Mouse (Mus musculus) bone marrow, adult 2 months (tissue): ENCODE data around the gene Gpr18. TPM values are rescaled to one million over a fixed set of nuclear protein-coding genes. Genes with fewer than 3 reads are reported as not detected.

ENCODE experiments used
- H3K27ac ChIP-seq: fragments of 200-500 bp; 2 replicates; pipeline ENCODE4 v1.5.1; 2012; ENCODE audit warnings: low read depth, mild to moderate bottlenecking, control low read depth, inconsistent platforms, low read length; ENCODE audit not compliant: control insufficient read depth, poor library complexity, insufficient read depth
- H3K4me1 ChIP-seq: fragments of 200-500 bp; 2 replicates; pipeline ENCODE4 v1.6.1; 2011; ENCODE audit warnings: low read length; ENCODE audit not compliant: control insufficient read depth, insufficient read depth
- H3K4me3 ChIP-seq: fragments of 200-500 bp; replicated peaks from 2 replicates; pipeline ENCODE3; 2011; ENCODE audit warnings: mild to moderate bottlenecking, low read depth, low read length, control low read depth; ENCODE audit not compliant: control insufficient read depth
- CTCF ChIP-seq: fragments of 200-500 bp; IDR thresholded peaks from 2 replicates; pipeline ENCODE4 v1.5.1; 2011; ENCODE audit warnings: low read length, control low read depth; ENCODE audit not compliant: control insufficient read depth, insufficient read depth
- POLR2A ChIP-seq: fragments of 200-500 bp; IDR thresholded peaks from 2 replicates; pipeline ENCODE4 v1.6.1; 2011; ENCODE audit warnings: low read depth, mild to moderate bottlenecking, control low read depth, low read length, borderline replicate concordance; ENCODE audit not compliant: control insufficient read depth
- WGBS: fragments of 180-500 bp; shearing (Covaris S2); methylation state at CpG from one replicate; pipeline ENCODE4 v1.1.7; 2018; 5-methylcytosine and 5-hydroxymethylcytosine counted together
- polyA plus RNA-seq: library from polyadenylated mRNA; stranded (reverse); fragments of >200 nt; gene quantifications from 2 replicates; pipeline ENCODE4 v1.2.4, GENCODE M21; 2011; ENCODE audit warnings: low replicate concordance; ENCODE audit not compliant: missing spikeins, insufficient read depth, insufficient read length

Gene Gpr18
- polyA plus RNA-seq, 1 experiment, result 3.4 TPM

DNA sequence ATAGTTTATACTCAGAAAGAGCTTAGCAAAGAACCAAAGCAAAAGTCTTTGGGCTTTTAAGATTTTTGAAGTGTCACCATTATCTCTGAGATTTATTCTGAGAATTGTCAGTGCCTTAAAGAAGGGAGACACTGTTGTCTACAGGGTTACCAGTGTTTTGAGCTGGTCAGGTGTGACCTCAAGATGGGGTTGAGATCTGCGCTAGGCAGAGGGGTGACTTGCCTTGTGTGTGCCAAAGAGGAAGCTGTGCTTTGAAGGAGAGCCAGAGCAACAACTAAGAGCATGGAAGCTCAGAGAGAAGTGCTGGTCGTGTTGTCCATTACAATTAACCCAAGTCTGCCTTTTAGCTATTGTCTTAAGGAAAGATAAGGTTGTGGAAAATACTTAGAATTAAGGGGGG lies 45.0 kb upstream of the Gpr18 start:
- no peak for TF ChIP-seq CTCF
- no peak for TF ChIP-seq POLR2A
- 19% methylated on average over 2 of the region's 2 CpGs for WGBS
- Histone ChIP-seq H3K4me1 (peaks cover 9% of the 10 kb centered on the region), H3K4me3 (no peak overlapping the region), H3K27ac (no peak overlapping the region)

DNA sequence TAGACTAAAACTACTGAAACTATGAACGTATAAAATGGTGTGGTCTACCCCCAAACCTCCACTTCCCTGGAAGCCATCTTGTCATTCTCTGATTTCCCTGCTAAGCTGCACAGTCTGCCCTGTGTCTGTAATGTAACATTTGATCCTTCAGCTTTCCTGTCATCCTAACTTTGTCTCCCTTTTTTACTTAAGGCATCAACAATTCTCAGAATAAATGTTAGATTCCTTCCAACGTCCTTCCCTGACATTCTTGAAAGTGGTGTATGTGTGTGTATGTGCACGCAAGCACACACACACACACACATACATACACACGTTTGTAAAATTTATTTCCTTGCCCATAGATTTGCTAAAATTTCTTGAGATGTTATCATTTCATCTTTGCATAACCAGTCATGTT lies 44.5 kb upstream of the Gpr18 start:
- Histone ChIP-seq H3K4me3 (no peak overlapping the region), H3K27ac (no peak overlapping the region), H3K4me1 (peaks cover 9% of the 10 kb centered on the region)
- no peak for TF ChIP-seq CTCF
- no peak for TF ChIP-seq POLR2A
- WGBS, result 73% methylated on average over 4 of the region's 4 CpGs

DNA sequence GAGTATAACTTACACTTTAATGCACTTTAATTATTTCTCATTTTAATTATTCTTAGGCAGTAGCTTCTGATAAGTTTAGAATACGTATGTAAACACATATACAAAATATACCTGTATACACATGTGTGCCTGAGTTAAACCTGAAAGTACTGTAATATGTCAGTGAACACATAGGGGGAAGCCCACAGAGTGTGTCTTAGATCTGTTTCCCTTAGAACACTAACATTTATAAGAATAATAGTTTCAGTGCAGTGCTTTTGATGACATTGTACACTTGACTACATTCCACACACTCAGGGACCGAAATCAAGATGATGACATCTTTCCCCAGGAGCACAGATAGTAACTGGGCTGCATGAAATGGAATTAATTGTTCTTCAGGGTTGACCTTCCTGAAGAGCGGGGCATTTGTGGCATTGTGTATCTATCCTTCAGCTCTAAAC lies 44.0 kb upstream of the Gpr18 start:
- TF ChIP-seq POLR2A (no peak), CTCF (no peak)
- Histone ChIP-seq H3K4me3 (no peak overlapping the region), H3K4me1 (peaks cover 10% of the 10 kb centered on the region), H3K27ac (no peak overlapping the region)
- WGBS, result 90% methylated on average over 3 of the region's 3 CpGs

DNA sequence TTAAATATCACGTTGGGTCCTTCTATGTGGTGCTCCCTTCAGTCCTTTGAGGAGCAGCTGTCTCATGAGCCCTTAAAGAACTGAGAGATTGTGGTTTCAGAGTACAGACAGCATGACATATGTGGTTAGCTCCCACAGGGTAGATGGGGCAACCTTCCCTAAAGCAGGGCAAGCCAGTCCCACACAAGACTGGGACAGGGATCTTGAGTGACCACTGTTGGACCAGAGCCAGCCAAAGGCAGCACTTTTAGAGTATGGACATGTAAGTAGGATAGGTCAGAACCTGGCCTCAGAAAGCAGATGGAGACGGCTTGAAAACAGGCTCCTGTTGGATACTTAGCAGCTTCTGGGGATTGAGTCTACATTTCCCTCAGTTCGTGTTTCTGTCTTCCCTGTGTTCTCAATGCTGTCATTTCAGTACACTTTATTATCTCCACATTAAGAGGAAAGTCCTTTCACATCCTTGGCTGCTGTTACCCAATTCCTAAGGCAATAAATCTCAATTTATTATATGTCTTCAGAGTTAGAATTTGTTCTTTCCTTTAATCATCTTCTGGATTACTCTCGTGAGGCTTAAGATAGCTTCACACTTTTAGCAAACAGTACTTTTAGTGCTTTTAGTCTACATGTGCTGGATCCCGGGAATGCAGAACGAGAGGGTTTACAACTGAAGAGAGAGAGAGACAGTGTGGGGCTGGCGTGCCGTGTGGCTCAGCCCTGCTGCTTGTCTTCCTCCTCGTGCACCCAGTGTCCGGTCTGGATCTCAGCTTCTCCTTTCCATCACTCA lies 43.4 kb upstream of the Gpr18 start:
- Histone ChIP-seq H3K4me1 (peaks cover 10% of the 10 kb centered on the region), H3K4me3 (no peak overlapping the region), H3K27ac (no peak overlapping the region)
- WGBS, result 45% methylated on average over 10 of the region's 10 CpGs
- no peak for TF ChIP-seq POLR2A
- no peak for TF ChIP-seq CTCF

DNA sequence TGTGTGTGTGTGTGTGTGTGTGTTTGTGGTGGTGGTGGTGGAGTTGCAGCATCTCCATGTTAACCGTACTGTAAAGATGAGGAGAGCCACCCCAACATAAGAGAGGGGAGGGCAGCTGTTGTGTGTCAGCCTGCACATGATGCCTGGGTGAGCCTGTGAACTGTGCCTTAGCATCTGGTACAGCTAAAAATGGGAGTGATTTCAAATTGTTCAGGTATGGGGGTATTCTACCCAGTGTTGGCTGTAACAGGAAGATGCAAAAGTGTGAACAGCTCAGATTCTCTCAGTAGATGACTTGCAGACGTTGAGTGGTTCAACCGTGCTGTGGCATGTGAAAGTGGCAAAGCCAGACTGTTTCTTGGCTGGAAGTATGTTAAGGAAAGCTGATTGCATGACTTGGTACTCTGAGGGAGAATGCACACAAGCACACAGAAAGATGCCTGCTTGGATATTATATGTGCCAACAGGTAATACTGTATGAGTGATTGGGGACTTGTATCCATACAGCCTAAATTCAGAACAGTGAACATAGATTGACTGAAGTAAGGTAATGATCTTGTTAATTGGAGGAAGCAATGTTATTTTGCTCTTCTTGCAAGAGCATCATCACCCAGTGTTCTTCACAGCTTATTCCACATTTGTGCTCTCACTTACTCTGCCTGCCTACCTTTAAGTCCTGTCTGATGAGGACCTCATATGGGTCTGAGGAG lies 42.6 kb upstream of the Gpr18 start:
- 54% methylated on average over 3 of the region's 3 CpGs for WGBS
- Histone ChIP-seq H3K4me1 (peaks cover 10% of the 10 kb centered on the region), H3K27ac (no peak overlapping the region; the same call in 1 of the 2 replicates), H3K4me3 (no peak overlapping the region)
- TF ChIP-seq POLR2A (no peak), CTCF (no peak)

DNA sequence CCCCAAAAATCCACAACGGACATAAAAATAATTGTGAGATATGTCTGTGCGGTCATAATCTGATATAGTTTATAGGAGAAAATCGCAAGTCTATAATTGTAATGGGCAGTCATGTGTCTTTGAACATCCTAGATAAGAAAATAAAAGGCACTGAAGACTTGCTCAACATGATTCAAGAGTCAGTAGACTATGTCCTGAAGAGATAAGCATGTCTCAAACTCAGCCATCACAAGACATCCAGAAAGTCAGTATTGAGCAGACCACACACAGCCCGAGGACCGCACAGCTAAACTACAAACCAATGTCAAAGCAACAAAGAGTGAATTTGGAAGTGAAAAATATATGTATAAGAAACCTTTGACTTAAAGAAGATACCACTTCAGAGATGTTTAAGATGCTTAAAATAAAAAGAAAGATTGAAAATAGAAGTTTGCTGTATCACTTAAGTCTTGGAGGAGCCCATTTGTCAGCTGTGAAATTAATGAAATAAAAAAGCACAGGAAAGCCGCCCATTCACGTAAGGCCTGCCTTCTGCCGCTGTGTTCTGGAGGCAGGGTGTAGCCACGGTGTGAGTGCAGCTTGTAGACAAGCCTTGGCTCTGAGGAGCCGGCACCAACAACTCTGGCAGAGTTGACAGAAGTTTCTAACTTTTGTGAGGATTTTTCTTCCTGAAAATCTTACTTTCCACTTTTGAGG lies 41.7 kb upstream of the Gpr18 start:
- no peak overlapping the region for H3K27ac ChIP-seq
- H3K4me3 ChIP-seq, result no peak overlapping the region
- peaks cover 10% of the 10 kb centered on the region for H3K4me1 ChIP-seq
- 79% methylated on average over 10 of the region's 10 CpGs for WGBS
- TF ChIP-seq CTCF (no peak), POLR2A (no peak)

DNA sequence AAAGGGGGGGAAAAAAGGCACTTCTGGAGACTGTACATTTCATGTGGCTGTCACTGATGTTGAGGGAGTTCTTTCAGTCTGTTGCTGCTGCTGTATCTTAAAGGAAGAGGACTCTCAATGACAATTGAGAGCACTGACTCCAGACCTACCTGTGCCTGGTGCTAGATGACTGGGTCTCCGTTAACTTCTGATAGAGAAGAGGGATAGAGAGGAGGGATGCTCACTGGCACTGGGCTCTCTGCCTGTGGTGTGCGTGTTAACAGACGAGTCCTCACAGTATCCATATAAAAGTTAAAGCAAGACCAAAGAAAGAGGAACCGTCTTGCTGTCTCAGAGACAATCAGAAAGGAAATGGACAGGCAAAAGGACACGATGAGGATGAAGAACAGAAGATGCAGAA lies 40.7 kb upstream of the Gpr18 start:
- 45% methylated on average over 5 of the region's 5 CpGs for WGBS
- Histone ChIP-seq H3K4me3 (no peak overlapping the region), H3K4me1 (peaks cover 10% of the 10 kb centered on the region; the same call in 1 of the 2 replicates), H3K27ac (peak overlapping the region; percentile 51; the same call in 1 of the 2 replicates)
- TF ChIP-seq CTCF (no peak), POLR2A (no peak)

DNA sequence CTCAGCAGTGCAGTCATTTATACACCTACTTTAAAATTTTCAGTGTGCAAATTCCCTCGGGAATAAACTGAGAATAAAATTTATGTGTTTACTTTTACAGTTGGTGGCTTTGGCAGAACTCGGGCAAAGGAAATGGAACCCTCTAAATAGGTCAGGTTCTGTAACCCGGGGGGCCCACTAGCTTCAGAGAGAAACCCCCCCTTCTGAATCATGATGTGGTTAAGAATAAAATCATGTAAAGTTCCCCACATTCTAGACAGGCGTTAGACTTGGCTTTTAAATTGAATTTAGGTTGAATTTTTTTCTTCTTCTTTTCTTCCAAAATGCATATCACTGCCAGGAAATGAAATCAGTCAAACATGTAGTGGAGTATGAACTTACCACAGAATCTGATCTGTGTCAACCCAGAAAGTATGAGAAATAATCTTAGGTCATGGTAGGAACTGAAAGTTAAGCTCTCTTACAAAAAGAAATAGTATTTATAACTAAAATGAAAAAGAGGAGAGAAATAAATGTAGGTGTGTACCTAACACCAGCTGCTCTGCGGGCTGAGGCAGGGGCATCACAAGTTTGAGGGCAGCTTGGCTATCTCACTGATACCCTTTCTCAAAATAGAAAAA lies 39.7 kb upstream of the Gpr18 start:
- no peak overlapping the region for H3K4me3 ChIP-seq
- 19% methylated on average over 5 of the region's 5 CpGs for WGBS
- no peak for TF ChIP-seq CTCF
- no peak for TF ChIP-seq POLR2A
- no peak overlapping the region for H3K27ac ChIP-seq
- peaks cover 8% of the 10 kb centered on the region; the same call in 1 of the 2 replicates for H3K4me1 ChIP-seq
